Mouse (Mus musculus): ENCODE measurements around the gene Fam171a2.

DNA sequence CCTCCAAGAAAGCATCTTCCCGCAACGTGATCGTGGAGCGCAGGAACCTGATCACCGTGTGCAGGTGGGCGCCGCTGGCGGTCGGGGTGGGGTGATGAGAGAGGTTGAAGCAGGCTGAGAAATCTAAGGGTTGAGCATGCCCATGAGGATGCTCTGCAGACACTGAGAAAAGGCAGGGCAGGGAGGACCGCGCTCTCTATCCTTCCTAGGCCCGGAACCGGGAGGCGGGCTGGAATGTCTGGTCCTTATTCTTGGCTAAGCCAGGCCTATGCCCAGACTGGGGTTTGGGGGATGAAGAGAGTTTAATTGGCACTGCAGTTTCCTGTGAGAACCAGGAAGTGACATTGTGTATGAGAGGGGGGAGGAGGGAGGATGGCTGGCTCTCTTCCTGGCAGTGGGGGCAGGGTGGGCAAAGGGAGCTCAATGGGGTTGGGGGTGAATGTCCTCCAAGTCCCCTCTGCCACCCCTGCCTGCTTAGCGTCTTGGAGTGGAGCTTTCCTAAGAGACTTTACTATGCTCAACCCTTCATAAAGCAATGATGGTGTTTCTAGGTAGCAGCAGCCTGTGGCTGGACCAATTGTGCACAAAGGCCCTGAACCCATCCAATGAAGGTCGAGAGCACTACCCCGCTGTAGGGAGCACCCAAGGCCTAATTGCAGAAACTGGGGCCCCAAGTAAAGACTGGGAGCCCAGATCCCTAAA lies 53.6 kb downstream of the Fam171a2 start:
- no peak for TF ChIP-seq GATA1 (IDR thresholded peaks at IDR 0.05; ENCODE audit: low read length)
- TF ChIP-seq TAL1 (IDR thresholded peaks at IDR 0.05; ENCODE audit: low read length), result no peak

All from erythroblast, embryonic 14.5 days (primary cell).